20 mouse cellular contexts compared by ENCODE assay signal in the genomic region with DNA sequence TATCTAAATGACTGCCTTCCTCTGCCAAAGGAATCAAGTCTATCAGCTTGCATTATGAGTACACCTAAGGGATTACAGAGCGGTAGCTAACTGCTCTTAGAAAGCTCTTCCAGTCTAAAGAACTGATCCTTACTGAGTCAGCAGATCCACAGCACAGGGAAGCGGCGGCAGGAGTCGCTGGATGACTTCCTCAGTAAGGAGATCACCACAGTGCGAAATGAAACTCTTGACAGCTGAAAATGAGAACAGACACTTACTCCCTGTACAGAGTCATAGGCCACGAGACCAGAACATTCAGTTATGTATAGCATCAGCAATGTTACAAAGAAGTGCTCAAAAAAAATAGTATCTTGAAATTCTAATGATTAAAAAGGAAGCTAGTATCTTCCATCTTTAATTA. TPM values are rescaled to one million over a fixed set of nuclear protein-coding genes. Genes with fewer than 3 reads are reported as not detected.
DNase-seq lines count a peak whose midpoint lies in the region; ATAC-seq and TF ChIP-seq lines count a peak whose summit lies in the region.
"Had no signal": no experiment of that assay in that cellular context is flagged by ENCODE, and none has a peak within 500 bp of the region (broad histone marks: within the 10 kb centered on the region; RNA-seq: fewer than 3 reads in every experiment).

No protein-coding gene starts in this region.

- no peaks in the 10 kb centered on the region for H3K9me3 ChIP-seq in liver, postnatal 0 days (ENCODE audit: low read length)
- H3K9me3 ChIP-seq: heart, embryonic 13.5 days had no signal

- WGBS in liver, postnatal 0 days (ENCODE audit: insufficient replicate concordance): 87% methylated on average over 6 of the region's 6 CpGs
- 64% methylated on average over 6 of the region's 6 CpGs for WGBS in macrophage (ENCODE audit: missing documents)

- intact Hi-C loops in heart, postnatal 36 days (cut with DNase I): no loop called here

- peaks cover 31% of the 10 kb centered on the region for H3K36me3 ChIP-seq in liver, postnatal 0 days (replicated peaks; ENCODE audit: insufficient read depth, low read length)
- peaks cover 32% of the 10 kb centered on the region for H3K36me3 ChIP-seq in macrophage (ENCODE audit: inconsistent target)

- ATAC-seq in liver, postnatal 0 days: peak; percentile 54; the same call in 1 of the 2 replicates
- no peak for ATAC-seq in activated CD4-positive, CD25-positive, alpha-beta regulatory T cell, adult 4 months
- ATAC-seq: hindbrain, embryonic 16.5 days; intestine, postnatal 0 days had no signal

- H3K4me1 ChIP-seq in liver, postnatal 0 days (ENCODE audit: insufficient read depth): no peaks in the 10 kb centered on the region
- H3K4me1 ChIP-seq in bone marrow macrophage, adult 2 months (ENCODE audit: control insufficient read depth, insufficient read depth, low read length): peaks cover 9% of the 10 kb centered on the region
- H3K4me1 ChIP-seq: heart, embryonic 13.5 days had no signal

- no peak for TF ChIP-seq EP300 in liver, postnatal 0 days (IDR thresholded peaks at IDR 0.05; ENCODE audit: low read depth)

- H3K4me2 ChIP-seq in liver, postnatal 0 days (ENCODE audit: low read depth, low read length): no peak overlapping the region
- H3K4me2 ChIP-seq: heart, embryonic 13.5 days; liver, embryonic 11.5 days had no signal

- no peak overlapping the region for H3K4me3 ChIP-seq in liver, postnatal 0 days (ENCODE audit: low read depth, low read length)
- H3K4me3 ChIP-seq in bone marrow macrophage, adult 2 months (ENCODE audit: insufficient read depth, low read length): no peak overlapping the region
- no peak overlapping the region for H3K4me3 ChIP-seq in macrophage (ENCODE audit: inconsistent target)
- H3K4me3 ChIP-seq: heart, embryonic 13.5 days; layer of hippocampus, adult 2 months had no signal

- H3K27ac ChIP-seq in liver, postnatal 0 days (ENCODE audit: low read depth): no peak overlapping the region
- peak overlapping the region; percentile 72; the same call in 1 of the 2 replicates for H3K27ac ChIP-seq in bone marrow macrophage, adult 2 months (ENCODE audit: insufficient read depth, low read depth, low read length)
- peak overlapping the region; percentile 50 for H3K27ac ChIP-seq in macrophage
- H3K27ac ChIP-seq: heart, embryonic 13.5 days; layer of hippocampus, adult 2 months had no signal

- TF ChIP-seq POLR2A in bone marrow macrophage, adult 2 months (IDR thresholded peaks at IDR 0.05; ENCODE audit: borderline replicate concordance, low read depth, low read length): no peak

- DNase-seq in heart, adult 8-10 months (ENCODE audit: low spot score): peak; percentile 7
- DNase-seq in heart, postnatal 36 days: no peak
- no peak for DNase-seq in liver, postnatal 0 days
- DNase-seq in liver: no peak
- DNase-seq: adrenal gland, postnatal 10 days; cerebellum, adult 11-12 months; cerebellum, postnatal 25 days; embryo, embryonic 11 days; gastrocnemius, postnatal 36 days; heart, postnatal 4 days; kidney, postnatal 14 days; left cerebral cortex, postnatal 4 days had no signal

- TF ChIP-seq CTCF in liver, postnatal 0 days (IDR thresholded peaks at IDR 0.05; ENCODE audit: low read depth): no peak
- no peak for TF ChIP-seq CTCF in bone marrow macrophage, adult 2 months (IDR thresholded peaks at IDR 0.05; ENCODE audit: low read depth, low read length)

- H3K27me3 ChIP-seq in liver, postnatal 0 days (ENCODE audit: insufficient read depth, low read length): no peaks in the 10 kb centered on the region
- H3K27me3 ChIP-seq: heart, embryonic 13.5 days had no signal

- no peaks in the 10 kb centered on the region for H3K79me2 ChIP-seq in macrophage (ENCODE audit: inconsistent target)

- no peak overlapping the region for H3K9ac ChIP-seq in liver, postnatal 0 days (replicated peaks)
- H3K9ac ChIP-seq: heart, embryonic 13.5 days had no signal

RNA-seq across cellular contexts. Expression of a gene that starts 33.2 kb away (rescaled TPM):
- 10 to 100 TPM; 19.0 to 22.5 (median 21.7) TPM for total RNA-seq in heart, adult 8-10 months (2022)
- total RNA-seq in heart, postnatal 36 days (2021): 10 to 100 TPM; 18.8 to 20.9 TPM
- 1.6 and 2.6 TPM in 2 replicates for polyA plus RNA-seq in liver, postnatal 0 days (2015; fragmentation: Nextera tagmentation; extraction: Ambion mirVana)
- polyA plus RNA-seq in bone marrow macrophage, adult 2 months (2012; ENCODE audit: insufficient read depth, insufficient read length, missing spikeins): 37.9 and 41.6 TPM in 2 replicates
- total RNA-seq in macrophage (2018; cell fraction: chromatin; rRNA removed): 100 to 1,000 TPM in 18 of 26 experiments, 10 to 100 TPM in 8; 24.0 to 402 (median 140) TPM
- total RNA-seq in macrophage (2018; cell fraction: cytosol; rRNA removed): 10 to 100 TPM; 16.3 to 55.2 (median 36.8) TPM
- total RNA-seq in macrophage (2018; cell fraction: nucleus; rRNA removed): 100 to 1,000 TPM in 10 of 26 experiments, 10 to 100 TPM in 16; 34.1 to 225 (median 88.3) TPM
- 31.9 to 48.6 TPM (median 32.3 TPM) in 3 replicates for polyA plus RNA-seq in macrophage (2018)
- 10 to 100 TPM in 1 of 2 experiments, 1 to 10 TPM in 1; 7.5 to 12.2 TPM for polyA plus RNA-seq in activated CD4-positive, CD25-positive, alpha-beta regulatory T cell, adult 4 months (2017; shearing (Covaris generic))
